Mouse (Mus musculus) heart, embryonic 14.5 days (tissue): ENCODE data around the gene Hspa4. TPM values are rescaled to one million over a fixed set of nuclear protein-coding genes. Genes with fewer than 3 reads are reported as not detected.
"Not testable (repeated sequence)": the region's sequence is repeated elsewhere in the genome, so short reads cannot be mapped to it uniquely, and the experiment has no call there.

Experiments
- ATAC-seq: fragments of 200-750 bp; cut with Nextera tagmentation; 2 replicates; pipeline ENCODE4 v1.8.0; 2017; ENCODE audit warnings: low read depth, moderate TSS enrichment; ENCODE audit not compliant: insufficient number of reproducible peaks, insufficient read depth, low FRiP score
- H3K27ac ChIP-seq, 2 experiments: fragments of 200-500 bp in 1 of 2; fragments of 300-500 bp in 1 of 2; sonication (generic) in 1 of 2; replicated peaks in 1 of 2; 2 replicates each; pipeline ENCODE4 v1.5.1; 2012 to 2014; ENCODE audit warnings: low read depth in 2 of 2, low read length in 2 of 2, control low read depth in 1 of 2, mild to moderate bottlenecking in 1 of 2, mixed read lengths in 1 of 2; ENCODE audit not compliant: control insufficient read depth in 1 of 2, insufficient read depth in 1 of 2
- H3K27me3 ChIP-seq: fragments of 300-500 bp; sonication (generic); 2 replicates; pipeline ENCODE4 v1.6.1; 2014; ENCODE audit warnings: mild to moderate bottlenecking, low read length, control low read depth; ENCODE audit not compliant: control insufficient read depth, insufficient read depth
- H3K36me3 ChIP-seq: fragments of 300-500 bp; sonication (generic); 2 replicates; pipeline ENCODE4 v1.6.1; 2014; ENCODE audit warnings: mild to moderate bottlenecking, control low read depth, low read length, mixed read lengths; ENCODE audit not compliant: control insufficient read depth, insufficient read depth
- H3K4me1 ChIP-seq, 2 experiments: fragments of 200-500 bp in 1 of 2; fragments of 300-500 bp in 1 of 2; sonication (generic) in 1 of 2; 2 replicates each; pipeline ENCODE4 v1.6.1; 2012 to 2014; ENCODE audit warnings: low read length in 2 of 2, control low read depth in 1 of 2, mixed read lengths in 1 of 2; ENCODE audit not compliant: control insufficient read depth in 2 of 2, insufficient read depth in 2 of 2
- H3K4me2 ChIP-seq: fragments of 300-500 bp; sonication (generic); 2 replicates; pipeline ENCODE4 v1.6.1; 2014; ENCODE audit warnings: mild to moderate bottlenecking, low read length
- H3K4me3 ChIP-seq, 2 experiments: fragments of 200-500 bp in 1 of 2; fragments of 300-500 bp in 1 of 2; sonication (generic) in 1 of 2; 2 replicates each; pipeline ENCODE4 v1.5.1; 2012 to 2014; ENCODE audit warnings: low read length in 2 of 2, mild to moderate bottlenecking in 2 of 2, control low read depth in 1 of 2, low read depth in 1 of 2, moderate library complexity in 1 of 2; ENCODE audit not compliant: control insufficient read depth in 1 of 2, insufficient read depth in 1 of 2
- H3K9ac ChIP-seq: fragments of 300-500 bp; sonication (generic); 2 replicates; pipeline ENCODE4 v1.6.1; 2014; ENCODE audit warnings: mild to moderate bottlenecking, low read length
- H3K9me3 ChIP-seq: fragments of 300-500 bp; sonication (generic); 2 replicates; pipeline ENCODE4 v1.6.1; 2016; ENCODE audit warnings: low read length, control low read depth; ENCODE audit not compliant: control insufficient read depth
- WGBS: fragments of 180-500 bp; shearing (Covaris S2); extraction: QIAGEN DNeasy Blood & Tissue Kit; methylation state at CpG from one replicate; pipeline ENCODE4 v1.1.7; 2014; 5-methylcytosine and 5-hydroxymethylcytosine counted together
- polyA plus RNA-seq: library from polyadenylated mRNA; unstranded; fragments of >200 nt; fragmentation: Nextera tagmentation; extraction: Ambion mirVana; gene quantifications from 2 replicates; pipeline ENCODE4 v1.2.1, GENCODE M21; 2014

Hspa4 gene
- polyA plus RNA-seq, 1 experiment from 2014 or later = 66.8 TPM

GRCm38 (mm10) chr11:53318568-53318967, 18.3 kb upstream of the Hspa4 start:
- H3K9me3 ChIP-seq, H3K4me3 ChIP-seq, H3K4me2 ChIP-seq, H3K36me3 ChIP-seq, H3K9ac ChIP-seq, H3K27me3 ChIP-seq, H3K4me1 ChIP-seq, H3K27ac ChIP-seq, ATAC-seq: not testable (repeated sequence)
- WGBS = 80% methylated on average over 3 of the region's 3 CpGs

- Histone ChIP-seq H3K4me1 (no peaks in the 10 kb centered on the region), H3K4me2 (no peak overlapping the region), H3K27ac (no peak overlapping the region), H3K36me3 (no peaks in the 10 kb centered on the region), H3K4me3 (no peak overlapping the region), H3K9ac (no peak overlapping the region), H3K9me3 (no peaks in the 10 kb centered on the region), H3K27me3 (no peaks in the 10 kb centered on the region)
- no peak for ATAC-seq
- 80% methylated on average over 7 of the region's 7 CpGs for WGBS
Measured at GRCm38 (mm10) chr11:53318041-53318440, 17.8 kb upstream of the Hspa4 start.

- 54% methylated on average over 6 of the region's 6 CpGs for WGBS
Measured at GRCm38 (mm10) chr11:53316996-53317395, 16.7 kb upstream of the Hspa4 start.

GRCm38 (mm10) chr11:53314770-53315173, 14.5 kb upstream of the Hspa4 start:
- no peak overlapping the region for H3K9ac ChIP-seq
- H3K27ac ChIP-seq = peak overlapping the region in 1 of 2 experiments; percentile 54; a peak in 2 of 4 replicates
- WGBS = 23% methylated on average over 1 of the region's 1 CpGs
- H3K4me1 ChIP-seq = peaks cover 0 to 10% of the 10 kb centered on the region in 2 experiments; a peak in 2 of 4 replicates
- H3K4me2 ChIP-seq = no peak overlapping the region
- no peaks in the 10 kb centered on the region for H3K27me3 ChIP-seq
- no peak overlapping the region for H3K4me3 ChIP-seq
- H3K9me3 ChIP-seq = no peaks in the 10 kb centered on the region
- no peaks in the 10 kb centered on the region for H3K36me3 ChIP-seq
- ATAC-seq = peak; percentile 56; the same call in 1 of the 2 replicates

More at GRCm38 (mm10) chr11:53316996-53317395, 16.7 kb upstream of the Hspa4 start:
- H3K27ac ChIP-seq = 0 out of 4 replicates have a peak overlapping the region, but pooled peaks of 1 of the 2 experiments have one; percentile 44
- H3K36me3 ChIP-seq = no peaks in the 10 kb centered on the region
- H3K9ac ChIP-seq = no peak overlapping the region
- no peak overlapping the region for H3K4me2 ChIP-seq
- no peaks in the 10 kb centered on the region for H3K27me3 ChIP-seq
- no peaks in the 10 kb centered on the region for H3K9me3 ChIP-seq
- H3K4me1 ChIP-seq = no peaks in the 10 kb centered on the region
- ATAC-seq = no peak
- H3K4me3 ChIP-seq = no peak overlapping the region

GRCm38 (mm10) chr11:53312823-53313222, 12.6 kb upstream of the Hspa4 start:
- H3K4me2 ChIP-seq, H3K9me3 ChIP-seq, H3K9ac ChIP-seq, H3K4me3 ChIP-seq, H3K27me3 ChIP-seq, H3K27ac ChIP-seq, ATAC-seq, H3K36me3 ChIP-seq: not testable (repeated sequence)
- WGBS = 73% methylated on average over 1 of the region's 1 CpGs
- peaks cover 8 to 26% of the 10 kb centered on the region in 2 experiments for H3K4me1 ChIP-seq

GRCm38 (mm10) chr11:53311385-53311784, 11.1 kb upstream of the Hspa4 start:
- H3K4me3 ChIP-seq = no peak overlapping the region
- no peak overlapping the region for H3K9ac ChIP-seq
- H3K27me3 ChIP-seq = no peaks in the 10 kb centered on the region
- peaks cover 12 to 35% of the 10 kb centered on the region in 2 experiments for H3K4me1 ChIP-seq
- WGBS = 58% methylated on average over 1 of the region's 1 CpGs
- H3K36me3 ChIP-seq = no peaks in the 10 kb centered on the region
- no peak for ATAC-seq
- H3K4me2 ChIP-seq = no peak overlapping the region
- H3K27ac ChIP-seq = peak overlapping the region in 1 of 2 experiments; percentile 48; a peak in 1 of 4 replicates
- H3K9me3 ChIP-seq = no peaks in the 10 kb centered on the region

- Histone ChIP-seq H3K4me1 (peaks cover 12 to 36% of the 10 kb centered on the region in 2 experiments), H3K9ac (peak overlapping the region; percentile 53), H3K4me3 (no peak overlapping the region), H3K9me3 (no peaks in the 10 kb centered on the region), H3K4me2 (peak overlapping the region; percentile 26), H3K27ac (peak overlapping the region; percentile 97), H3K36me3 (no peaks in the 10 kb centered on the region), H3K27me3 (no peaks in the 10 kb centered on the region)
- ATAC-seq = peak; percentile 72
- 2% methylated on average over 2 of the region's 2 CpGs for WGBS
Measured at GRCm38 (mm10) chr11:53308884-53309310, 8.6 kb upstream of the Hspa4 start.

- Histone ChIP-seq H3K4me1 (peaks cover 12 to 36% of the 10 kb centered on the region in 2 experiments), H3K4me2 (peak overlapping the region; percentile 26), H3K9ac (peak overlapping the region; percentile 53), H3K27me3 (no peaks in the 10 kb centered on the region), H3K27ac (peak overlapping the region; percentile 97), H3K4me3 (no peak overlapping the region), H3K9me3 (no peaks in the 10 kb centered on the region), H3K36me3 (no peaks in the 10 kb centered on the region)
- peak; percentile 67 for ATAC-seq
Measured at GRCm38 (mm10) chr11:53308251-53308864, 8.1 kb upstream of the Hspa4 start.
